Mouse (Mus musculus): ENCODE data around the gene Kif22.
"Not testable (repeated sequence)": the region's sequence is repeated elsewhere in the genome, so short reads cannot be mapped to it uniquely, and the experiment has no call there.

The Kif22 gene

GRCm38 (mm10) chr7:127041851-127042672 lies at the start of gene Kif22:
Gene Kif22, minus strand, starts transcription at chr7:127042471.
- DNase-seq: peak; percentile 95

- no peak for DNase-seq
Observed at GRCm38 (mm10) chr7:127091114-127091896, 49.0 kb upstream of the Kif22 start, which contains the start of gene AI467606. Gene AI467606, plus strand, starts transcription at chr7:127091359.

- DNase-seq: no peak
Observed at GRCm38 (mm10) chr7:127090154-127091113, 48.2 kb upstream of the Kif22 start.

DNA sequence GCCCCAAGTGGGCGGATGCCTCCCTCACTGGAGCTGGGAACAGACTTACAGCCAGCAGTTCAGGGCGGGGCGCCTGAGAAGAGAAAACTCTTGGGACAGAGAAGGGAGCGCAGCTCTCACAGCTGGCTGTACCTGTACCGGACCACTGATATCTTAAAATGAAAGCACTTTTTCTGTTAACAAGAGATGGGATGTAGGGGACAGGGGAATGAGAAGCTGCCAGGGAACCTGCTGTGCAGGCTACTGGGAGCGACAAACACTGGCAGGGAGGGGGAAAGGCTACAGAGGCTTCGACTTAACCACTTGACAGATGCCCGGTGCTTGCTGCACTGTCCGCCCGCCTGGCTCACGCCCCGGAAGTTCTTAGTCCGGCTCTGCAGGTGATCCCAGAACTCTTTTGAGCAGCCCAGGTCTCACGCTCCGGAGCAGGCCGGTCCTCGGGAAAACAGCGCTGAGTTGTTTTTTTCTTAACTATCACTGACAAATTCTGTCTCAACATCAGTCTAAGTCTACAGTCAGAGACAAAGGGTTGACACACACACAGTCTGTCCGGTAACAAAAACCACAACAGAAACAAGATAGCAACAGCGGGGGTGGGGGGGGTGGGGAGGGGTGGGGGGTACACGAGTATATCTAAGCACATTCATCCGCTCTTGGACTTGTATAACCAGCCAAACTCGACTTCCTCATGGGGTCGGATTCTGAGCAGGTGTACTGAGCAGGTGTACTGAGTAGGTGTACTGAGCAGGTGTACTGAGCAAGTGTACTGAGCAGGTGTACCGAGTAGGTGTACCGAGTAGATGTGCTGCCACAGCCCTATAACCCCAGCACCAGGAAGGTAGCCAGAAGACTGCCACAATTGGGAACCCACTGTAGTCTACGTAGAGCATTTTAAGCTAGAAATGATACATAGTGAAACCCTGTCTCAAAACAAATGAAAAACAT lies 46.9 kb upstream of the Kif22 start:
- peak in 1 of 2 experiments; percentile 33 for DNase-seq

DNA sequence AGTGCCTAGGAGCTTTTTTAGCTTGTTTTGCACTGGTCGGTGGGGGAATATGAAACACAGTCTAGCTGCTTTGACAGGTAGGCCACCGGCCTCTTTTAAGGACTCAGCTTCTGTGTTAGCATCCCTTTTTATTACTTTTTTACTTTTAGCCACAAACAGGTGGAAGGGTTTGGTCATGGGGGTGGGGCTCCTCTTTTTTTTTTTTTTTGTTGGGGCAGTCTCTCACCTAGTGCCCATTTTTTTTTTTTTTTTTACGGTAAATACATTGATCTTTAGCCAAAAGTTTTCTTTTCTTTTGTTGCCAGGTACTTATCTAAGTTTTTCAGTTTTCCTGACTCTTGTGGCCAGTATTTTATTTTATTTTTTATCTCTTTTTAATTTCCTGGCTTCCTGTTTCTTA lies 45.8 kb upstream of the Kif22 start:
- DNase-seq: no peak

DNA sequence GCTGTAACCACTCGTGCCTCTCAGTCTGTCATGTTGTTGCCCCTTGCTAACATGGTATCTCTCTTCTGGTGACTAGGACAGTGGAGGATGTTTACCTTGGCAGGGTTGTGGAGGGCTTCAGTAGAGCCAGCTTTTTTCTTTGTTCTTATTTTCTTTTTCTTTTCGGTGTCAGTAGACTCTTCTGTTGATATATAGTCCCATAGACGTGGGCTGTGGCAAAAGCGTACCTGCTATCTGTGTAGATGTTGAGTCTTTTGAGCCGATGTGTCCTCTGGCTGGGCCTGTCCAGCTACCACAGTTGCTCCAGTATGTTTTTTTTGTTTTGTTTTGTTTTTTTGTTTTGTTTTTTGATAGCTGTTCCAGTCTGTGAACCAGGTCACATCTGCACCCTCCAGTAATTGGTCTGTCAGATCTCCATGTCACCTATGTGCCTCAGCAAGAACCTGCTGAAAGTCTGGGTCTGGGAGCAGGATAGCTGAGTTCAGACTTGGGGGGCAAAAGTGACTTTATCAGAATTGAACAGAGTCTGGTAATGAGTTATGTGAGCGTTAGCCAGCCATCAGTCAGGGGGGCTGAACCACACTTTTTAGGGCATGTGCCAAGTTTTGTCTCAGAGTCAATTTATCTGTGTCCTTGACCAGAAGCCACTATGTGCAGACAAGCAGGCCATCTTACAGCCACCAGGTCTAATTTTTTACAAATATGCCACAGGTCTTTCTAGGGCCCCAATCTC lies 45.2 kb upstream of the Kif22 start, which contains the start of gene Zg16:
Gene Zg16, minus strand, starts transcription at position 51 of the 733 bp plus-strand sequence.
- not testable (repeated sequence) for DNase-seq

DNA sequence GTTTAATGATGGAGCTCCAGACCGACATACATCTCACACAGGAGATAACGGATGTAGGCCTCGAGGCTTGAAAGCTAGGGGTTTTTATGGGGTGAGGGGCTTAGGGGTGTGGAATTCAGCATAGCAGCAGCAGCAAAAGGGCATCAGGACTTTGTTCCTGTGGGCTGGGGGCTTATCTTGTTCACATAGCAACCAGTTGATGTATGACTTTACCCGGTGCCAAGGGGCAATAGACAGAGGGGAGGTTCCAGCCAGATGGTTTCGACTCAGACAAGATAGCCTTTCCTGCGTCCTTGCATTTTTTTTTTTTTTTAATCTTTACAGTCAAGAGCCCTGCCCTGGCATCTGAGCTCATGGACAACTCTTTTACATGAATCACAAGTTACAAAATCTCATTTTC lies 43.5 kb upstream of the Kif22 start:
- DNase-seq: not testable (repeated sequence)

DNA sequence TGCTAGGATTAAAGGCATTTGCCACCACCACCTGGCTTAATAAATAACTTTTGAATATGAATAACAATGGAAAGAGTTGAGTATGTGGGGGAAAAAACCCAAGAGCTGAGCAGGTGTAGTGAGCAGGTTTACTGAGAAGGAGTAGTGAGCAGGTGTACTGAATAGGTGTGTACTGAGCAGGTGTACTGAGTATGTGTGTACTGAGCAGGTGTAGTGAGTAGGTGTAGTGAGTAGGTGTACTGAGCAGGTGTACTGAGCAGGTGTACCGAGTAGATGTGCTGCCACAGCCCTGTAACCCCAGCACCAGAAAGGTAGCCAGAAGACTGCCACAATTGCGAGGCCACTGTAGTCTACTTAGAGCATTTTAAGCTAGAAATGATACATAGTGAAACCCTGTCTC lies 42.5 kb upstream of the Kif22 start:
- DNase-seq: no peak

- no peak for DNase-seq
Observed at GRCm38 (mm10) chr7:127083689-127084088, 41.4 kb upstream of the Kif22 start.

DNA sequence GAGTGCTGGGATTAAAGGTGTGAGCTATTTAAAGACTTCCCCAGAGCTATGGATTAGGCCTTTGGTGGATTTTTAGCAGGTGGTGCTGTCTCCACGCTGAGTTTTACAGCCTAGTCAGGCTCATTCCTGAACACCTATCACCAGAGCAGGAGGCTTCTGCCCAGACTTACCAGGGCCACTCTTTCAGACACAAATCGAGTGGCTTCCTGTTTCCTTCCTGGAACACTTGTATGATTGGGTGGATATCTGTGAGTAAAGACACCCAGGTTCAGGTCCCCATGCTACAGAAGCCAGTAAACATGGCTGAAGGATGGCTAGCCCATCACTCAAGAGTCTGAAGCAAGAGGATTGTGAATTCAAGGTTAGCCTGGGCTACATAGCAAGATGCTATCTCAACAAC lies 40.7 kb upstream of the Kif22 start:
- no peak for DNase-seq

DNA sequence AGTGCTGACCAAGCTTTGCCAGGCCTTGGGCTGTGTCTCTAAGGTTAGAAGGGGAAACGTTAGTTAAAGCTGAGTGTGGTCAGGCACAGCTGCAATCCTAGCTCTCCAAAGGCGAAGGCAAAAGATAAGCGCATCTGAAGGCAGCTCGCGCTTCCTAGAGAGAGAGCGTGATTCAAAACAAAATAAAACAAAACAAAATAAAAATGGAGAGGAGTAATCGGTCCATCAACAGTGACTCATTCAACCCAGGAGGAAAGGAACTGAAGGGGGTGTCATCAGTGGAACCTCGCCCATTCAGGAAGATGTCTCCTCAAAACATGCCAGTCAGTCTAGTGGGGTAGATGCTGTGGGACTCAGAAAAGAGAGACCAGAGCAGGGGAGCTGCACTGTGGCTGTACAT lies 40.0 kb upstream of the Kif22 start:
- DNase-seq: no peak

DNA sequence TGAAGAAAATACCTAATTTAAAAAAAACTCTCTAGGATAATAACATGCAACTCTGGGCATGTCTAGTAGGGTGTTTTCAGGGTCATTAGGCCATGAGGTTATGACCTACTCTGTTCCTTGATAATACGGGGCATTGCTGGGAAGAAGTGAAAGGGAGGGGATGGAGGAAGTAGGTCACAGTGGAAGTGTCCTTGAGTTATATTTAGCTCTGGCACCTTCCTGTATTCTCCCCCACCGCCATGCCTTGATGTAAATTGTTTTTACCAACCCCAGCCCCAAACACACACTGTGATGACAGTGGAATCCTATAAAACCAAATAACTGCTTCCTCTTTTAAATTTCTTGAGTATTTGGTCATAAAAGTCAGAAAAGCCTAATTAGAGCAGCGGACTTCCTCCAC lies 37.8 kb upstream of the Kif22 start:
- DNase-seq: no peak

DNA sequence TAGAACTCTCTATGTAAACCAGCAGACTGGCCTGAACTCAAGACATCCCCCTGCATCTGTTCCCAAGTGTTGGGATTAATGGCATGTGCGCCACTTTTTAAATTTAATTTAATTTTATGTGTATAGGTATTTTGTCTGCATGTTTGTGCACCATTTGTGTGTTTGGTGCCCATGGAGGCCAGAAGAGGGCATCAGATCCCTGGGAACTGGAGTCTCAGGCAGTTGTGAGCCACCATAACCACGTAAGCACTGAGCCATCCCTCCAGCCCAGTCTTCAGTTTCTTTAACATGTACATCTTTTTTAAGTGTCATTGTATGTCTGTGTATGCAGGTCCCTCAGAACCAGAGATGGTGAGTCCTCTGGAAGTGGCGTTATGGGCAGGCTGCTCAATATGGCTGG lies 35.4 kb upstream of the Kif22 start:
- no peak for DNase-seq

GRCm38 (mm10) chr7:127076188-127076587 lies 33.9 kb upstream of the Kif22 start:
- no peak for DNase-seq

- DNase-seq: peak; percentile 13 to 14
Observed at GRCm38 (mm10) chr7:127073221-127073620, 30.9 kb upstream of the Kif22 start.

DNA sequence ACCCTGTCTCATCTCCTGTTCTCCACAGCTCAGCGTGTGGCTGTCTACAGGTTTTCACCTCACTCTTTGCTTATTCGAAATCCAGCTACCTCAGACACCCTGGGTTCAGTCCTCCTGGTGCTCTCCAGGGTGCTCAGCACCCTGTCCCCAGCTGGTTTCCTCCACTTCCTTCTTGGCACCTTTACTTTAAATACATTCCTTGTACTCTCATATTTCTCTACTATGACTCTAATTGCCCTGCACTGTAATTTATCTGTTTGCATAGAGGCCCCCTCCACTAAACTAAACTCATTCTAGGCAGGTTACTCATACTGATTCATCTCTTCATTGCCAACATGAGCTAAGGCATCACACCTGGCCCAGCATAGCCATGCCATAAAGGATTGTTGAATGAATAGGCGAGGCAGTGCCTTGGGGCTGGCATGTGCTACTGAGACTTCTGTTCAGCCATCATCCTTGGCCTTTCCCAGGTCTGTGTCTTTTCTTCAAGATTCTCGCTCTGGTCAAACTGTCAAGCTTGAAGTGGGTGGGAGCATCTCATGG lies 28.7 kb upstream of the Kif22 start:
- no peak for DNase-seq

DNA sequence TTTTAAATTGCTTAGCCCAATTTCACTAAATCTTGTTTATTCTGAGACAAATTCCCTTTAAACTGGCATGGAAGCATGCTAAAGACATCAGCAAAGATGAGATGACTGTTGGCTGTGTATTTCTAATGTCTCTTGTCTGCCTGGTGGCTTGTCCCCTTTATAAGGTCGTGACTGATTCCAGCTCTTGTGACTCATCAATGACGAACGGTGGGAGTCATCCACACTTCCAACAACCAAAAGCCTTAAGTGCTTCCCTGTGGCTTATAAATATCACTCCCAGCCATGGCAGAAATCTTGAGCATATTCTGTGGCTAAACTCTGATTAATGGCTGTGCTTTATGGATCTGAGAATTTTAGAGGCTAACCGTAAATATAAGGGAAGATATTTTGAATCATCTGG lies 24.0 kb upstream of the Kif22 start:
- no peak for DNase-seq

DNA sequence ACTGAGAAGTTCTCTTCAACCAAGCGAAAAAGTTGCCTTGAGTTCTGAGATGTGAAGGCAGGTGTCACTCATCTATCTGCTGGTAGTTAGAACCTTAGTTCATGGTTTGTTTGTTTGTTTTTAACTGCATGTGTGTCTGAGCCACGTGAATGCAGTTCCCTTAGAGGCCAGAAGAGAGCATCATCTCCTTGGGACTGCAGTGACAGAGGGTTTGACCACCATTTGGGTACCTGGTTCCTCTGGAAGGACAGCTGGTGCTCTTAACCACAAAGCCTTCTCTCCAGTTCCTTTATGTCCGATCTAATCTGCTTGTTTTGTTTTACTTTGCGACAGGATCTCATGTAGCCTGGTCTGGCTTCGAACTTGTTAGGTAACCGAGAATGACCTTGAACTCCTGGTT lies 23.3 kb upstream of the Kif22 start:
- no peak for DNase-seq

GRCm38 (mm10) chr7:127055026-127055585 lies 12.8 kb upstream of the Kif22 start:
- DNase-seq: no peak

DNA sequence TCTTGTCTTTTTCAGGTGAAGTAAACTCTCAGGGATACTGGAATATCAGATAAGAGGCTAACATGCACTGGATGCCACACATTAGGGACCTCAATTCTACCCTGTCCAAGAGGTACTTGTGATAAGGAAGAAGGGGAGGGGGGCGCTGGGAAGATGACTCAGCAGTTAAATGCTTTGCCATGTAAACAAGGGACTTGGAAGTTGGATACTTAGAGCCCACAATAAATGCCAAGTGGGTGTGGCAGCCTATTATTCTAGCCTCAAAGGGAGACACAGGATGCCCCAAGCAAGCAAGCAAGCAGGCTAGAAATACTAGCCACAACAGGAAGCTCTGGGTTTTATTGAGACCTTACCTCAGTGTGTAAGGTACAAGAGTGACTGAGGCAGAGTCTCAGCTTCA lies 11.0 kb downstream of the Kif22 start:
- DNase-seq: no peak

Data from cerebellum, postnatal 10 days (tissue).